Mouse (Mus musculus): ENCODE measurements around the gene Pml.

GRCm38 (mm10) chr9:58255704-58256685, 6.4 kb upstream of the Pml start:
- TF ChIP-seq GATA1 (IDR thresholded peaks at IDR 0.05; ENCODE audit: borderline replicate concordance, low read length) (no peak), FLI1 (IDR thresholded peaks at IDR 0.05; ENCODE audit: low read length) (no peak)
